Mouse (Mus musculus) spleen, embryonic (tissue): ENCODE results near the gene 2010111I01Rik.
"Not testable (repeated sequence)": the region's sequence is repeated elsewhere in the genome, so short reads cannot be mapped to it uniquely, and the experiment has no call there.

Experiments used
- CTCF ChIA-PET: fragments of 350-600 bp; sonication (Branson Sonifier 250); formaldehyde crosslinking; loops from one replicate; lab custom pipeline; 2022; lab: Charles Lee

The 2010111I01Rik gene

DNA sequence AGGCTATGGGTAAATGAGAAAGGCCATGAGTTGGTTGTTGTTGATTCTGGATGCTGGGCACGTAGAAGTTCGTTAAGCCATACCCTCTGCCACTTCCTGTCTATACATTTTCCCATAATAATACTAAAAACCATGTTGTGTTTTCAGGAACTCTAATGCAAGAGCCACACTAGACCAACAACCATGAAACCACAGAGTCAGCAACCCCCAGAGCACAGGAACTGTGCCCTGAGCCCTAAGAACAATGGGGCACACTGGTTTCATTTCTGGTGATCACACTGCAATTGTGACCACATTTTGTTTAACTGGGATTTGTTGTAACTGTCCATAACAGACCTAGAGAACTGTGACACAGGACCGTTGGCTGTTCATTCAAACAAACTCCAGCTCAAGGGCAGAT, 12.1 kb upstream of the 2010111I01Rik start:
- CTCF ChIA-PET = no interaction called here

DNA sequence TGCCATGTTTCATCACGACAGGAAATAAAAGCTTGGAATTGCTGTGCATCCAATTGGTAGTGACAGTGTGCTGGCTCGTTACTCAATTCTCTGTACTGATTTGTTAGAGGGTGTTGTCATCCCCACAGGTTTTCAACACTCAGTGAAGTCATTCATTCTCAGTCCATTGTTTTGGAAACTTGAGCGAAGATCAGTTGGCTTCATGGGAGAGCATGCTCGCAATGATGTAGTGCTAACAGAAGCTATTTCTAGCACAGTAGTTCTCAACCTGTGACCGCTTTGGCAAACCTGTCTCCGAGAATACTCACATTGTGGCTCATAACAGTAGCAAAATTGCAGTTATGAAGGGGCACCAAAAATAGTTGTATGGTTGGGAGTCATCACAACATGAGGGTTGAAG, 8.7 kb upstream of the 2010111I01Rik start:
- CTCF ChIA-PET = no interaction called here

DNA sequence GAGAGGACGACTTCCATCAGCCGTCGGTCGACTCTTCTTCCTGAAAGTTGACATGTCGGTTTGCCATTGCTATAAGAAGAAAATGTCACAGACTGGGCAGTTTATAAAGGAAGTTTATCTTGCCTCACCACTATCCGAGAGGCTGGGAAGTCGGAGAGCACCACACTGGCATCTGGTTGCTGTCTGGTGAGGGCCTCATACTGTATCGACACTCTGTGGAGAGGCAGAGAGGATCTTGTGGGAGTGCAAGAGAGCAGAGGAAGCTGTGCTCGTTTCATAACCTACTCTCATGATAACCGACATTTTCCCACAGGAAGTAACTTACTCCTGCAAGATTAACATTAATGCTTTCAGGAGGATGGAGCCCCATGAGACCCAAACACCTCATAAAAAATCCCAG, 7.9 kb upstream of the 2010111I01Rik start:
- CTCF ChIA-PET = interaction anchor here (0.7 kb wide), 1 partner anchor 14 kb away, joined by 3 read pairs; no protein-coding TSS in a partner anchor

DNA sequence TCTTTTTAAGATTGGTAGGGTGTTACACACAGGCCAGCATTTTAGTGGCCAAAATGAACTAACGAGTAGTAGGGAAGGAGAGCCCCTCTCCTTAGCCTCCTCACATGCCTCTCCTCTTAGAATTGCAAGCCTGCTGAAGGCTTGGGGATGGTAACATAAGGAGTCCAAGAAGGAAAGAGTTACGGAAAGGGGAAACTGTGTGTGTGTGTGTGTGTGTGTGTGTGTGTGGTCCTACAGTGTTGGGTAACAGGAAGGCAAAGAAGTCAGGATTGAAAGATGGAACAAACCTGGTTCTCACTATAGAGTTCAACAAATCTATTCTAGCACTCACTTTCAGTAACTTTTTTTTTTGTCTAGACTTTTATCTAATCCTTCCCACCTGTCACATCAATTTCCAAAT, 1.3 kb upstream of the 2010111I01Rik start:
- CTCF ChIA-PET = no interaction called here

DNA sequence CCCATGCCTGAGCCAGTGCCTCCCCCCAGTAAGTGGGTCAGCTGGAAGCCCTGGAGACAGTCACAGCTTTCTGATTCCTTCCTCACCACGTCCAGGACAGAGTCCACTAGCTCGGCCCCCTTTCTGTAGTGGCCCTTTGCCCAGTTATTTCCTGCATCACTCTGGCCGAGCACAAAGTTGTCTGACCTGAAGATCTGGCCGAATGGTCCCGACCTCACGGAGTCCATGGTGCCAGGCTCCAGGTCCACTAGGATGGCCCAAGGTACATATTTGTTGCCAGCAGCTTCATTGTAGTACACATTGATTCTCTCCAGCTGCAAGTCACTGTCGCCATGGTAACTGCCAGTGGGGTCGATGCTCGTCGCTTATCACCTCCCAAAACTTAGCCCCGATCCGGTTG, 3.5 kb downstream of the 2010111I01Rik start:
- CTCF ChIA-PET = no interaction called here

DNA sequence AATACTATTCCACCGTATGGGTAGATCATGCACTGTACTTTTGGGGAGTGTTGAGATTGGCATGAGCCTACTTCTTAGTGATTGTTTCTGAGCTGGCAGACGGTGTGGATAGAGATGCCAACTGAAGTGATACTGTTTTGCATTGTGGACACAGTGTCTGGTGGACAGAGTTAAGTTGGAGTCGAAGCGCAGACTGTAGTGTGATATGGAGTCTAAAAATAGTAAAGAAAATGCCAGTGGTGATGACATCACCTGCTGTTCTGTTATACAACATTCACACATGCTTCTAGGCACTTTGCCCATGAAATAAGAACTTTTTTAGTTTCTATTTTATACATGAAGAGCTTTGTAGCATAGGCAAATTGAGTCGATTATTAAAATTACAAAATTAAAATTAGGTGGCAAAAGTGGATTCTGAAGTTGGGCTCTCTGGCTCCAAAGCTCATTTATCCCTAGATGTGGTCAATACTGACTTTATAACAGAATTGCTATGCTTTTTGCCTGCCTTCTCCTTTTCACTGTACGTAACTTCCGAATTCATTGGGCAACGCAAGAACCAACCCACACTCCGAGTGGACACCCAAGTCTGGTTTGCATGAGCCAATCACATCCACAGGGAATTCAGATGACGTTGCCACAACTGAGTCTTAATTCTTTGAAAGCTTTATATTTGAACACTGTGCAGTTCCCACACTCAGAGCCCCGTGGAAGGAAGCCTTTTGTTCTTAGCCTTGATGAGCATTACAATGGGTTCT, 6.0 kb downstream of the 2010111I01Rik start:
- CTCF ChIA-PET = interaction anchor here (0.7 kb wide), 1 partner anchor 280 kb away, joined by 4 read pairs; no protein-coding TSS in a partner anchor

DNA sequence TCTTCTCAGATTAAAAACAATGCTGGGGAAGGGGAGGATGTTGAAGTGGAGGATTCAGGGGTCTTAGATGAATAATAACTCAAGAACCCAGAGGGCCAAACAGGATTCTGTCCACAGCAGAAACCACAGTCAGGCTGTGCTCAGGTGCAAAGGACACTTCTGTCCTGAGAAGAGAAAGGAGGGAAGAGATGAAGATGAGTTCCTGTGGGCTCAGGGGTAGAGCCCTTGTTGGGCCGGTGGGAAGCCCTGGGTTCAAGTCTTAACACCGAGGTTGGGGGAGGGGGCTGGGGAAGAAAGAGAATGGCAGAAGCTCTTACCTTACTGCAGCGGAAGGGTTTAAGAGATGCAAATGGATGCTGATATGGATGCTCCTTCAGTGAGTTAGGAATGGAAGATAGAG, 7.7 kb downstream of the 2010111I01Rik start:
- CTCF ChIA-PET = no interaction called here

DNA sequence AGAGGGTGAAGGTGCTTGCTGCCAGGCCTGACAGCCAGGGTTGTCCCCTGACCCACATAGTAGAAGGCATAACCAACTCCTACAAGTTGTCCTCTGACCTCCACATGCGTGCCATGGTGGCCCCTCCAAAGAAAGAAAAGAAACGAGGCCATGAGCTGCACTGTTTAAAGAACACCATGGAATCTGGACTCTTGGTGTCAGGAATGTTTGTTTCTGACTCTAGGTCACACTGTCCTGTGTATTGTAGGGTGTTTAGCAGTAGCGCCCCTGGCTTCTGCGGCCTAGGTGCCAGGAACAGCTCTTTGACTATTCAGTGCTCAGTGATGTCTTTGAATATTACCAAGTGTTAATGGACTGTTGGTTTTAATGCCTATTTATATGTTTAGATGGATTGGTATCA, 8.4 kb downstream of the 2010111I01Rik start:
- CTCF ChIA-PET = no interaction called here

DNA sequence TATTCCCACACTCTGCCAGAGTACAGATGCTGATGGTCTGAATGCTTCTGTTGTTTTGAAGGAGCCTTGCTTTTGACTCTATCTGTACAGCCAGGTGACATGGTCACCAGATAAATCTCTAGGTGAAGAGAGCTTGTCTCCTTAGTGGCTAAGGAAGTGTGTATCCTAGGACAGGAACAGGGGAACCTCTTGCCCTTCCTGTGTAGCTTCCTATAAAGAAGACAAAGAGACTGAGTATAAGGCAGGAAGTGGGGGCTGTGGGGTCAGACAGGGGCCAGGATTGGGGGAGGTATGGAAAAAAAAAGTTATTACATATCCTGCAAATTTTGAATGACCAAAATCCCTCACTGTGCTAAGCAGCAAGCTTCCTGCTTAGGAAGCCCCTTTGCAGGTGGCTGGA, 13.4 kb downstream of the 2010111I01Rik start:
- CTCF ChIA-PET = no interaction called here

DNA sequence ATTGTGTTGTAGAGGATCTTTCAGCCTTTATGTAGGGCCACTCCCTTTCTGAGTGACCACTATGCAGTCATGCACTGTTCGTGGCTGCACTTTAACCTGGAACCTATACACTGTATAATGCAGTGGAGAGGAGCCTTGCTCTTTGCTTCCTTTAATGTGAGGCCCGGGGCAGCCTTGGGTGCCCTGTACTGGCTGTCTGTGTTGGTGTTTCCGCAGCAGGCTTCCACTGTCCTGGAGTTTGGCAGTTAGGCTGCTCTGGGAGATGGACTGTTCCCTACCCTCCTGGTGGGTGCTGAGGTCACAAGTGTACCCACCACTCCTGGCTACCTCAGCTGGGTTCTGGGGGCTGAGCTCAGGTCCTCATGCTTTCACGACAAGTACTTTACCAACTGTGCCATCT, 14.1 kb downstream of the 2010111I01Rik start:
- CTCF ChIA-PET = no interaction called here

DNA sequence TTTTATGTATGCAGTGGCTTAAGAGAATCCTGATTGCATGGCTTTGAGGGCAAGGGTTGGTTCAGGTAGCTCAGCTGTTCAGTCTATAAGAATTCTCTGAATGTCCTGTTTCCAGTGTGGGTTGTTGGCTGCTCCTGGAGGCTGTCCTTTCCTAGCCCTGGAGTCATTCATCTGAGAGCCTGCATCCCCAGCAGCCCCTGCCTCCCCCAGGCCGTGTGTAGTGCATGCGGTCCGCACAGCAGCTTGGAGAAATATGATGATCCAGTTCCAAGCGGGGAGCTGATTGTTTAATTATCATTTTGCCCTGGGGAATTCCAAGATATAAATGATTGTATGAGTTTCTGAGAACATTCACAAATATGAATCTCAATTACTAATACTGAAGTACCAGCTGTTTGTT, 14.5 kb downstream of the 2010111I01Rik start:
- CTCF ChIA-PET = no interaction called here

DNA sequence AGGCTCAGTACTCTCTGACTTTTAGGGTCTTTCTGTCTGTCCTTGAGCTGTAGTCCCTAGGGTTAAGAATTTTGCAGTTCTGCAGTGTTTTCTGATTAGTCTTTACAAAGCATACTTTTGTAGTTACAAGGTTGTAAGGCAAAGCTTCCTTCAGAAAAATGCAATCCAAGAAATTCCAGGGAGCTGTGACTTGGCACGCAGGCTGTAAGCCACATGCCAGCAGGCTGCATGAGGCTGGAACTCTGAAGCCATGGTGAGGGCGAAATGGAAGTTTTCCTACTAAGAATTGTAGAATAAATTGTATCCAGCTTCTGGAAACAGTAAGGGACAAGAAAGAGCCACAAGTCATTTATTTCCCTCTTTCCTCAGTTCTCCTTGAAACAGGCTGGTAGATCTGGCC, 15.4 kb downstream of the 2010111I01Rik start:
- CTCF ChIA-PET = no interaction called here

DNA sequence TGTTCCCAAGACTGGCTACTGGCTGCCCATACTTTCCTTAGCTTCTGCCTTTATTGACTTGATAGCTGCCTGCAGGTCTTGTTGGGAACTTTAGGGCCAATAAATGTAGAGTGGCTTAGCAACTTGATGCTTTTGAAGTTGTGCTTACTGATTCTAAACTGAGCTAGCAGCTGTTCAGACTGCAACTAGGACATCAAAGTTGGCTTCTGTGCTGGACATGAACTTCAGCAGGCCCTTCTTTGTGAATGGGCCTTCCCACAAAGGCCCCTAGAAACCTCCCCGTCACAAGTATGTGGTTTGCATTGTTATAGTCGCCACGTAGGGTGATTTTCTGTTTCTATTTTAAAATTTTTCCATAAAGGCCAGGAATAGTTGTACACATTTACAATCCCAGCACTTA, 19.8 kb downstream of the 2010111I01Rik start:
- CTCF ChIA-PET = no interaction called here

DNA sequence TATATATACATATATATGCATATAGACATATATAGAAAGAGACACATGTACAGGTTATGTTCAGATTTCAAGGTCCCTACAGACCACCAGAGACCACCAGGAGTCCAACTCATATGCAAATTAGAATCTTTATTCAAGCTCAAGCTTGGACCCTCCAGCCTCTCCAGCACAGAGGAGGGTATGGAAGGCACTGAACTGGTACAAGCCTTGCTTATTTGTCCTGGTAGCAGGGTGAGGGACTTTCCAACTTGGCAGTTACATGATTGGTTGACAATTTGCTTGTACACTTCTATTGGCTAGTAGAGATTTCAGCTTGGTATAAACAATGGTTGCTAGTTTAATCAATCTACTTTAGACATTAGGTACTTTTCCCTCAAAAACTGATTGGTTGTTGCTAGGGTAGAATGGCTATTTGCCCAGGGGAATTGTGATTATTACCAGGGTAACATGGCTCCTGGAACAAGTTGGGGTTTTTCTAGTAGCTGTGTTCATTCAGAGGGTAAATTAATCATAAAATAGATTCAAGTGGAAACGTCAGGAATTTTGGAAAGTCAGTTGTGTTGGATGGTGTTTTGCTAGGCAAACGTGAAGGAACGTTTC, 25.3 kb downstream of the 2010111I01Rik start:
- CTCF ChIA-PET = no interaction called here

DNA sequence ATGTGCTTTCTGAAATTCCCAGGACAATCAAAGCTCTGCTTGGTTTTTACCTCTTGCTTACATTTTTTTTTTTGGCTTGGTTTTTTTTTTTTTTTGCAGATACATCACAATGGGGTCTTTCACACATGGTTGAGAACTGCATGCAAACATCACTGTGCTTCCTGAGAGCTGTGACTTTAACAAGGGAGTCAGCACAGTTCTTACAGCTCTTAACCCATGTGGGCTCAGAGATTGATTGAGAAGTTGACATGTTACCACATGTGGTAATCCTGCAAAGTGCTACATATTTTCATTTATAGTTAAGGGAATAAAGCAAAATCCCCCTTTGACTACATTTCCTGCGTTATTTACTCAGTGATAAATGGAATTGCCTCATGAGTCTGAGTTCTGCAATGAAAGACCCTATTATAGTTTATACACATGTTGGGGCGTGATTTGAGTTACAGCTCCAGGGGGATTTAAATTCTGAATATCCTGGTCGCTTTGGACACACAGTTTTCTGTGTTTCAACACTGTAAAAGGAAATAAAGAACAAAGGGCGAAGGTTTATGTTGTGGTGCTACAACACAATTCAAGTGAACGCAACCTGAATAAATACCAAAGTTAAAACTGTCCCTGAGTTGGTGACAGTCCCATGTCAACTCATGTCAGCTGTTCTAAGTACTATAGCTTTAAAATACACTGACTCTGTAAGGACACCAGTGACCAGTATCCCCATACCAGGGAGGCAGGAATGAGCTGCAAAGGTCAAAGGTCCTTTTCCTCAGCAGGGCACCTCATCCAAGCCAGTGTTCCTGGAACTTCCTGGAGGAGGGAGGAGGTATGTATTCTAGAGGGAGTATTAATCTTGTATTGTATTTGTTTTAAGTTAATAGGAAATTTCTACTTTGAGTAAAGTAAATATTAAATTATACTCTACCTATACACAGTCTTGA, 29.1 kb downstream of the 2010111I01Rik start:
- CTCF ChIA-PET = no interaction called here

DNA sequence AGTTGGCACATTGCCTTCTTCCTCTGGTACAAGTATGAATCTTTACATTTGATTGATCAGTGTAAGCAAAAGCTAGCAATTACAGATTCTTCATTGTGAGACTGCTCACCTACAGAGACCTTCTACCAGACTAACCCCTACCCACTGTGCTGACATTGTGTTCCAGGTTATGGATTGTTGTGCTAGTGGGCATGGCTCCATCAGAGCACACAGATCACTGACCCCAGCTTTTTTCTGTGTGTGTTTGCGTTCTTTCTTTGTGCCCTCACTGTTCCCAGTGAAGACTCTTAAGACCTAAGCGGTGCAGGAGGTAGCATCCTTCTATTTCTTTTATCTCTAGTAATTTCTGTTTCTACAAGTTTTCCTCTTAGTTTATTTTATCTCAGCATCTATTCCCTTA, 32.1 kb downstream of the 2010111I01Rik start:
- CTCF ChIA-PET = no interaction called here

DNA sequence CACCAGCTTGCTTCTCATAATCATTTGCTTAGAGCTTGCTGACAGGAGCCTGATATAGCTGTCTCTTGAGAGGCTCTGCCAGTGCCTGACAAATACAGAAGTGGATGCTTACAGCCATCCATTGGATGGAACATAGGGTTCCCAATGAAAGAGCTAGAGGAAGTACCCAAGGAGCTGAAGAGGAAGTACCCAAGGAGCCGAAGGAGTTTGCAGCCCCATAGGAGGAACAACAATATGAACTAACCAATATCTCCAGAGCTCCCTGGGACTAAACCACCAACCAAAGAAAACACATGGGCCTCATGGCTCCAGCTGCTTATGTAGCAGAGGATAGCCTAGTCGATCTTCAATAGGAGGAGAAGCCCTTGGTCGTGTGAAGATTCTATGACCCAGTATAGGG, 42.8 kb downstream of the 2010111I01Rik start:
- CTCF ChIA-PET = not testable (repeated sequence)

DNA sequence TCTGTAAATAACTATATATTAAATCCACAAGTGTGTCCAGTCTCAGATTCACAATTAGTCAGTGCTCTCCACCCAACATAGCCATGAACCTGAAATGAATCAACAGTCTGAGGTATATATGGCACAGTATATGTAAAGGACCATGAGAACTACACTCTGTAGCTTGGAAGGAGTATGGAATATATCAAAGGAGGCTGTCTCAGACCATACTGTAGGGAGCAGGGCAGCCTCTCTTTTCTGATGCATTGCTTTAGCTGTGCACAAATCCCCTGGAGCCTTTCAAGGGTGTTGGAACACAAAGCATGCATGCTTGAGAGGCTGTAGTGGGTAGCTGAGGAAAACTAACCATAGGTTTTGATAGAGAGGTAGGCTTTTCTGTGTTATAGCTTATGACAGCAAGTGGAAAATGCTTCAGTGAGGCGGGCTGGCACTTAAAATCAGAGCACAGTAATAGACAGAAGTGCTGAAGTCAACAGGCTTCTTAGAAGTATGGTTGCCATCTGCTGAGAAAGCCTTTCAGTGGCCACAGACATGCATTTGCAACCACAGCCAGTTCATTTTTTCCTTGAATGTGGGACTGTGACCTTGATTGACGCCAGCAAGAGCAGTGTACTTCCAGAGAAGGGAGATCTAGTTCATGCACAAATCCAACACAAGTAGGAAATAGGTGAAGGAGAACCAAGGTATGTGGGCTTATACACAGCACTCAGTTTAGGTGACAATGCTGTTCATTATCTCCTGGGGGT, 45.8 kb downstream of the 2010111I01Rik start:
- CTCF ChIA-PET = no interaction called here

DNA sequence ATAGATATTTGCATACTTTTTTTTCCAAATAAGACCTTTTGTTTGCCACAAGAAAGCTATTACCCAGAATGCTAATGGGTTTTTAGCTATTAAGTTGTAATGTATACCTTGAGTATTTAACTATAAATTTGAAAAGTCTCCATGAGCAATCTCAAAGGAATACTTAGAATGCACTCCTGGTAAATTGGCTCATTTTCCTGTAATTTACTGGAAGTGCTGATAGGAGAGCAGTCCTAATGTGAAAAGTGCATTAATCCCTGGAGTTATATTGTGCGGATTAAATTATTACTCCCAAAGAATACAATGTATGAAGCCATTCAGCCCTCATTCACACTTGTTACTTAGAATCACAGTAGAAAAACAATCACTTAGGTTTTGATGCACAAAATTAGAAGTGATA, 49.7 kb downstream of the 2010111I01Rik start:
- CTCF ChIA-PET = no interaction called here

DNA sequence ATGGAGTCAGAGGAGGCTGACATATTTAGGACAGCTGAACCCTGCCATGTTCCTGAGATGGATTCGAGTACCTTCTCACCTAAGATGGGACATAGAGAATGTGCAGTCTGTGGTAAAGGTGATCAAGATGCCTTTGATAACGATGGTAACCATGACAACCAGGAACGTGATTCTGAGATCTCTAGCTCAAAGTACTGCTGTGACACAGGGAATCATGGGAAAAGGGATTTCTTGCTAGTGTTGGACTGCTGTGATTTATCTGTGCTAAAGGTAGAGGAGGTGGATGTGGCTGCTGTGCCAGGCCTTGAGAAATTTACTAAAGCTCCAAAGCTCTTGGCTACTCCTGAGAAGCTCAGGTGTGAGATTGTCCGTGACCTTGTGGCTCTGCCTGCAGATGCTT, 50.7 kb downstream of the 2010111I01Rik start:
- CTCF ChIA-PET = no interaction called here

DNA sequence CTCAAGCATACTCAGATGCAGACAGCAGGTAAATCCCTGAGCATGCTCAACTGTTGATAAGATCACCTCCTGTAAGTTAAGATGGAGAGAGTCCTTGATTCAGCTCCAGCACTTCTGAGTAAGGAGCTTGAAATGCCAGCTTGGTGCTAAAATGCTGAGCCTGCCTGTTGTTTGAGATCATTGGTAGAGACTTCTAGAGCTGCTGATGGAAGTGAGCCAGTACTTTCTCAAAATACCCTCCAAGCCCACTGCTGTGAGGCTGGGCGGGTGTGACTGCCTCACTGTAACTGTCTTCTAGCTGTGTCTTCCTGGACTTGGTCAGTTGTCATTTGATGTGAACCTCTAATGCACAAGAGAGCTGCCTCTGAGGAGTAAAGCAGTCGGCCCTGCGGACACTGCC, 51.4 kb downstream of the 2010111I01Rik start:
- CTCF ChIA-PET = no interaction called here
